Mouse (Mus musculus) 3T3-L1 (cell line): ENCODE data around the gene Slc19a1.

Experiments
- DNase-seq: peaks from one replicate; pipeline ENCODE4 v3.0.0-alpha.2; 2015; ENCODE audit warnings: low read depth, low spot score

The Slc19a1 gene

DNA sequence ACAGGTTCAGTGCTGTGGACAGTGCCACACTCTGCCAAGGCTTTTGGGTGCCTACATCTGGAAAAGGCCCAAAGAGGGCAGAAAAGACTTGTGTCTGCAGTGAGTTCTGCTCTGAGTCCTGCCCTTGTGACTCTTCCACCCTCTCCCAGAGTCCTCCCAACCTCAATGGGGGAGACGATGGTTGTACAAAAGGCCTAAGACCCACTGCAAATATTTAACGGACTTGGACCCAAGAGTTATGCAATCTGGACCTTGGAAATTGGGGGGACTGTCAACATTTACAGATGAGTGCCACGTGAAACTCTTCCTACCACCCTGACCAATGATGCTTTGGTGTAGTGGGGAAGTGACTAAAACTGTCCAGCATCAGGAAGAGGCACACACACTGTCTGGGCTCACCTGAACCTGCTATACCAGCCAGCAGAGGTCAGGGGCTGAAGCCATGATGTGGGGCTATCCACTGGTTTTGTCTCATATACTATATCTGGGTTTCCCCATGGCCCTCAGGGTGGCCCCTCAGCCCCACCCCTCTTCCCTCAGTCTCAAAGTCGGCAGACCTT is 59.6 kb downstream of the Slc19a1 start:
- no peak for DNase-seq

DNA sequence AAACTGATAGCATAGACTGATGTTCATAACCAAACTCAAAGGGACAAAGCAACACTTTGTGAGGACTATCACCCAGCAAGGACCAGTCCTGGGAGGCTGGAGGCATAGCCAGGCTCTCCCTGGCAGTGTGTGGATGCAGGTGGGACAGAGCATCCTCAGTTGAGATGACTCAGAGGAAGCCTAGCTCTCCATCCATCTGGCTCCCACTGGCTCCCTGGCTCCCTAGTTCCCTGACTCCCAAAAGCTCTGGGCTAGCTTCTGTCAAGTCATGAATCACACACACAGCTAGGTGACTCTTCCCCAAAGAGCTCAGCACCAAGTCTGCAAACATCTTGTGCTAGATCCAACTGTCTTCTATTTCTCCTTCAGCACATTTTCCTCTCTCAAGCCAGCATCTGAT is 61.8 kb downstream of the Slc19a1 start:
- DNase-seq: peak; percentile 47

DNA sequence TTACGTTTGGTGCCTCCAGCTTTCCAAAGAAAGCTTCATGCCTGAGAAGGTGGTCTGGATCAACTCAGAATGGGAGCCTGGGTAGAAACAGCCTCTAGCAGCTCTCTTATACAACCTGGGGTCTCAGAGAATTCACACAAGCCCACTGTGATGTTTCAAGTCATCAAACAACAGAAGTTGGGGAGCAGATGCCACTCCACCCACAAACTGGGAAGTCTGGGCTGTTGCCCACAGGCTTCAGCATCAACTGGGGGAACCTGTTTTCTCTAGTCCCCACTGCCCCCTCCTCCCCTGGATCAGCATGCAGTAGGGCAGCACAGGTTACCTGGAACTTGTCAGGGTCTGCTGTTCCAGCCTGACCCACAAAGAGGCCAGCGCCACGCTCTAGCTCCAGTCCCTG is 63.6 kb downstream of the Slc19a1 start:
- DNase-seq: no peak

GRCm38 (mm10) chr10:77097006-77097889 is 65.2 kb downstream of the Slc19a1 start:
- peak; percentile 11 for DNase-seq

GRCm38 (mm10) chr10:77097890-77098200 is 65.8 kb downstream of the Slc19a1 start:
- DNase-seq: peak; percentile 70

GRCm38 (mm10) chr10:77098619-77099018 is 66.6 kb downstream of the Slc19a1 start:
- DNase-seq: peak; percentile 64

DNA sequence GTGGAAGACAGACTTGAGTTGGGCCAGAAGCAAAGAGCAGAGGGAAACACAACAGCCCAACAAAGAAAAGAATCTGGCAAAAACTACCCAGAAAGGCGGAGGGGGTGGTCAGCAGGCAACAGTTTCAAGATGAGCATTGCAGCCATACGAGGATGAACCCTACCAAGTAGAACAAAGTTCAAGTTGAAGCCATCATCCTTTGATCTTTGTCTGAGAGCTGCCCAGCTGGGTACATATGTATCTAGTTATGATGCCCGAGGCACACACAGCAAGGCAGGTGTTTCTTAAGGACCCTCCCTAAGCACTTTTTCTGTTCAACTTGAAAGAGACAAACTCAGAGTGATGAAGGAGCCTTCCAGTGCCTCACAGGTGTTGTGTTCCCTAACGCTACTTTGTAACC is 67.7 kb downstream of the Slc19a1 start:
- DNase-seq: no peak

- no peak for DNase-seq
These were observed 71.6 kb downstream of the Slc19a1 start for GRCm38 (mm10) chr10:77103689-77104088.

- no peak for DNase-seq
These were observed 72.3 kb downstream of the Slc19a1 start for GRCm38 (mm10) chr10:77104327-77104726.

- DNase-seq: no peak
These were observed 76.1 kb downstream of the Slc19a1 start for GRCm38 (mm10) chr10:77108106-77108505.

DNA sequence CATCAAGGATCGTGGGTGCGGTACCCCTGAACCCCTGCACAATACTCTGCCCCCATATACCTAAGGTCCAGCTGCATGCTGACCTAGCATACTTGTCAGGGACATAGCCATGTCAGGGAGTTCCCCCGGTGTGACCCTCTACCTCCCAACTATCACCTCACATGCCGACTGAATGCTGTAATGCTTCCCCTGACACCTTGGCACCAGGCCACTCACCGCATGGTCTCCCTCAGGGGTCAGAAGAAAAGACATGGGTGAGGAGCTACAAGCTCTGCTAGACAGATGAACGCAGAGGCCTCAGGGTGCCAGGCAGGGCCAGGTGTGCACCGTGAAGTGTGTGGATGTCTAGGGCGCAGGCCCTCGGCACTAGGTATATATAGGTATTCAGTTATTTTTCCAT is 78.0 kb downstream of the Slc19a1 start:
- no peak for DNase-seq
